Mouse (Mus musculus): ENCODE results near the gene Gm5460. TPM values are rescaled to one million over a fixed set of nuclear protein-coding genes. Genes with fewer than 3 reads are reported as not detected.

Gene Gm5460
- total and polyA plus RNA-seq, 3 experiments = not detected

- no peaks in the 10 kb centered on the region for H3K79me2 ChIP-seq (replicated peaks; ENCODE audit: control insufficient read depth, insufficient read depth, low read length)
- TF ChIP-seq POLR2A (IDR thresholded peaks at IDR 0.05; ENCODE audit: insufficient read depth, low read depth, low read length) (no peak), EP300 (IDR thresholded peaks at IDR 0.05; ENCODE audit: insufficient read depth, low read depth, low read length) (no peak), CTCF (IDR thresholded peaks at IDR 0.05) (no peak)
- H3K4me3 ChIP-seq = no peak overlapping the region
- no peaks in the 10 kb centered on the region; the same call in 1 of the 2 replicates for H3K4me1 ChIP-seq (ENCODE audit: control insufficient read depth, insufficient read depth, low read length)
- no peak overlapping the region for H3K27ac ChIP-seq
- intact Hi-C loops (cut with DNase I) = no loop called here
- no peak overlapping the region for H3K9ac ChIP-seq (ENCODE audit: low read depth, low read length)
- H3K36me3 ChIP-seq (ENCODE audit: control insufficient read depth, insufficient read depth, low read length) = no peaks in the 10 kb centered on the region
- no peak for DNase-seq
- no peaks in the 10 kb centered on the region for H3K27me3 ChIP-seq (ENCODE audit: control insufficient read depth, insufficient read depth, low read length)
- WGBS = 69% methylated on average over 4 of the region's 4 CpGs
Observed at GRCm38 (mm10) chr14:34078293-34078692, 61.7 kb downstream of the Gm5460 start.

- H3K4me1 ChIP-seq (ENCODE audit: control insufficient read depth, insufficient read depth, low read length) = no peaks in the 10 kb centered on the region
- no peaks in the 10 kb centered on the region for H3K27me3 ChIP-seq (ENCODE audit: control insufficient read depth, insufficient read depth, low read length)
- no peaks in the 10 kb centered on the region for H3K79me2 ChIP-seq (replicated peaks; ENCODE audit: control insufficient read depth, insufficient read depth, low read length)
- H3K36me3 ChIP-seq (ENCODE audit: control insufficient read depth, insufficient read depth, low read length) = no peaks in the 10 kb centered on the region
- intact Hi-C loops (cut with DNase I) = loop anchor here (1.0 to 10.0 kb wide), 5 partner anchors 25 to 274 kb away; partner anchors contain the start of gene Fam25c
- TF ChIP-seq CTCF (IDR thresholded peaks at IDR 0.05) = peak; percentile 85
- TF ChIP-seq POLR2A (IDR thresholded peaks at IDR 0.05; ENCODE audit: insufficient read depth, low read depth, low read length) = no peak
- peak; percentile 75; the same call in 1 of the 2 replicates for TF ChIP-seq EP300 (IDR thresholded peaks at IDR 0.05; ENCODE audit: insufficient read depth, low read depth, low read length)
- H3K9ac ChIP-seq (ENCODE audit: low read depth, low read length) = no peak overlapping the region
- DNase-seq = peak; percentile 61 to 68
- H3K27ac ChIP-seq = no peak overlapping the region
- no peak overlapping the region for H3K4me3 ChIP-seq
- WGBS = 14% methylated on average over 11 of the region's 11 CpGs
Observed at GRCm38 (mm10) chr14:34080321-34080997, 63.9 kb downstream of the Gm5460 start.

GRCm38 (mm10) chr14:34085731-34086130, 69.2 kb downstream of the Gm5460 start, which contains the start of gene Anxa8:
Gene Anxa8, plus strand, starts transcription at chr14:34085981.
- TF ChIP-seq CTCF (IDR thresholded peaks at IDR 0.05) (no peak), EP300 (IDR thresholded peaks at IDR 0.05; ENCODE audit: insufficient read depth, low read depth, low read length) (no peak), POLR2A (IDR thresholded peaks at IDR 0.05; ENCODE audit: insufficient read depth, low read depth, low read length) (no peak)
- no peak within 1 kb of the TSS for H3K9ac ChIP-seq (ENCODE audit: low read depth, low read length)
- H3K27me3 ChIP-seq (ENCODE audit: control insufficient read depth, insufficient read depth, low read length) = no peaks in the 10 kb centered on the region
- intact Hi-C loops (cut with DNase I) = loop anchor here (10.0 kb wide), 1 partner anchor 269 kb away; the partner anchor contains the start of gene Fam25c
- H3K27ac ChIP-seq = no peak within 1 kb of the TSS
- DNase-seq = peak in 1 of 2 experiments; percentile 24
- H3K4me1 ChIP-seq (ENCODE audit: control insufficient read depth, insufficient read depth, low read length) = no peaks in the 10 kb centered on the region
- no peaks in the 10 kb centered on the region for H3K36me3 ChIP-seq (ENCODE audit: control insufficient read depth, insufficient read depth, low read length)
- H3K4me3 ChIP-seq = no peak within 1 kb of the TSS
- H3K79me2 ChIP-seq (replicated peaks; ENCODE audit: control insufficient read depth, insufficient read depth, low read length) = no peaks in the 10 kb centered on the region
- WGBS = 43% methylated on average over 4 of the region's 4 CpGs

- Histone ChIP-seq H3K9ac (ENCODE audit: low read depth, low read length) (no peak overlapping the region), H3K4me1 (ENCODE audit: control insufficient read depth, insufficient read depth, low read length) (no peaks in the 10 kb centered on the region), H3K27me3 (ENCODE audit: control insufficient read depth, insufficient read depth, low read length) (no peaks in the 10 kb centered on the region), H3K27ac (no peak overlapping the region), H3K79me2 (replicated peaks; ENCODE audit: control insufficient read depth, insufficient read depth, low read length) (no peaks in the 10 kb centered on the region), H3K4me3 (no peak overlapping the region), H3K36me3 (ENCODE audit: control insufficient read depth, insufficient read depth, low read length) (no peaks in the 10 kb centered on the region)
- intact Hi-C loops (cut with DNase I) = loop anchor here (10.0 kb wide), 1 partner anchor 268 kb away; the partner anchor contains the start of gene Fam25c
- 50% methylated on average over 4 of the region's 4 CpGs for WGBS
- no peak for TF ChIP-seq EP300 (IDR thresholded peaks at IDR 0.05; ENCODE audit: insufficient read depth, low read depth, low read length)
- no peak for TF ChIP-seq POLR2A (IDR thresholded peaks at IDR 0.05; ENCODE audit: insufficient read depth, low read depth, low read length)
- TF ChIP-seq CTCF (IDR thresholded peaks at IDR 0.05) = no peak
- DNase-seq = no peak
Observed at GRCm38 (mm10) chr14:34086806-34087205, 70.2 kb downstream of the Gm5460 start.

DNA sequence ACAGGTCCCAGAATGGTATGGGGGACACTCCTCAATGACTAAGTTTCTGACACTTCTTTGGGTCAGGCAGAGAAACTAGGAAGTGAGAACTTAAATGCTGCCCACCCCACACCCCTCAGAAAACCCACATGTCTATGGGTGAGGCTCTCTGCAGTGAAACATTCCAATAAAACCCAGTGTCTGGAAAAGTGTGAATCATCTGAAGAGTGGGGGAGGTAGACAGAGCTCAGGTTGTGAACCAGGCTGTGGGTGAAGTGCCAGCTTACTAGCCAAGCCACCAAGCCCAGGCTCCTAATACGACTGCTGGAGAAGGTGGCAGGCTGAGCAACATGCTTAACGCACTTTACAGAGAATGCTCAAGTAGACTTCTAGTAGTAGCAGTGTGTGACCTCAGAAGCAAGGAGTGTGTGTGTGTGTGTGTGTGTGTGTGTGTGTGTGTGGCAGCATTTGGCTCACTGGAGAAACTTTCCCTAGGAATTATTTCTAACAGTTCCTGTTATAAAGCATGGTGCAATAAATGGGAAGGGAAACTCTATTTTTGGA, 71.4 kb downstream of the Gm5460 start:
- 75% methylated on average over 2 of the region's 2 CpGs for WGBS
- H3K36me3 ChIP-seq (ENCODE audit: control insufficient read depth, insufficient read depth, low read length) = no peaks in the 10 kb centered on the region
- H3K27me3 ChIP-seq (ENCODE audit: control insufficient read depth, insufficient read depth, low read length) = no peaks in the 10 kb centered on the region
- no peak overlapping the region for H3K9ac ChIP-seq (ENCODE audit: low read depth, low read length)
- H3K4me3 ChIP-seq = no peak overlapping the region
- H3K79me2 ChIP-seq (replicated peaks; ENCODE audit: control insufficient read depth, insufficient read depth, low read length) = no peaks in the 10 kb centered on the region
- TF ChIP-seq EP300 (IDR thresholded peaks at IDR 0.05; ENCODE audit: insufficient read depth, low read depth, low read length) (no peak), POLR2A (IDR thresholded peaks at IDR 0.05; ENCODE audit: insufficient read depth, low read depth, low read length) (no peak), CTCF (IDR thresholded peaks at IDR 0.05) (no peak)
- H3K27ac ChIP-seq = no peak overlapping the region
- intact Hi-C loops (cut with DNase I) = loop anchor here (10.0 kb wide), 1 partner anchor 267 kb away; the partner anchor contains the start of gene Fam25c
- DNase-seq = no peak
- no peaks in the 10 kb centered on the region for H3K4me1 ChIP-seq (ENCODE audit: control insufficient read depth, insufficient read depth, low read length)

GRCm38 (mm10) chr14:34089796-34090195, 73.2 kb downstream of the Gm5460 start:
- Histone ChIP-seq H3K27me3 (ENCODE audit: control insufficient read depth, insufficient read depth, low read length) (no peaks in the 10 kb centered on the region), H3K36me3 (ENCODE audit: control insufficient read depth, insufficient read depth, low read length) (no peaks in the 10 kb centered on the region), H3K4me3 (no peak overlapping the region), H3K27ac (no peak overlapping the region), H3K4me1 (ENCODE audit: control insufficient read depth, insufficient read depth, low read length) (no peaks in the 10 kb centered on the region), H3K9ac (ENCODE audit: low read depth, low read length) (no peak overlapping the region), H3K79me2 (replicated peaks; ENCODE audit: control insufficient read depth, insufficient read depth, low read length) (no peaks in the 10 kb centered on the region)
- no peak for DNase-seq
- intact Hi-C loops (cut with DNase I) = loop anchor here (10.0 kb wide), 1 partner anchor 265 kb away; the partner anchor contains the start of gene Fam25c
- WGBS = 82% methylated on average over 8 of the region's 8 CpGs
- TF ChIP-seq CTCF (IDR thresholded peaks at IDR 0.05) (no peak), POLR2A (IDR thresholded peaks at IDR 0.05; ENCODE audit: insufficient read depth, low read depth, low read length) (no peak), EP300 (IDR thresholded peaks at IDR 0.05; ENCODE audit: insufficient read depth, low read depth, low read length) (no peak)

Data from heart, adult 2 months (tissue).